Comparison of ENCODE assay signal across 8 mouse cellular contexts in the genomic region with DNA sequence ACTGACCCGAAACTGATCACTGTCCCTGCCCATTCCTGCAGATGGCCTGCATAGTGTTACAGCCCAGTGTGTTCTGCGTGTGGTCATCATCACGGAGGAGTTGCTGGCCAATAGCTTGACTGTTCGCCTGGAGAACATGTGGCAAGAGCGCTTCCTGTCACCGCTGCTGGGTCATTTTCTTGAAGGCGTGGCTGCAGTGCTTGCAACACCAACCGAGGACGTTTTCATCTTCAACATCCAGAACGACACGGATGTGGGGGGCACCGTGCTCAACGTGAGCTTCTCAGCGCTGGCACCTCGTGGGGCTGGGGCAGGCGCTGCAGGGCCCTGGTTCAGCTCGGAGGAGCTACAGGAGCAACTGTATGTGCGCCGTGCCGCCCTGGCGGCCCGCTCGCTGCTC. TPM values are rescaled to one million over a fixed set of nuclear protein-coding genes. Genes with fewer than 3 reads are reported as not detected.
A peak's percentile ranks its signal among the peaks of the same experiment; 100 is the strongest.
DNase-seq lines count a peak whose midpoint lies in the region; ATAC-seq lines count a peak whose summit lies in the region.

No protein-coding gene starts in this region.

- intact Hi-C loops in left cerebral cortex, postnatal 36 days (cut with DNase I) = no loop called here

- peak overlapping the region; percentile 61 for H3K9ac ChIP-seq in hindbrain, embryonic 13.5 days

- H3K27ac ChIP-seq in hindbrain, embryonic 13.5 days = no peak overlapping the region

- peaks cover 84% of the 10 kb centered on the region for H3K36me3 ChIP-seq in hindbrain, embryonic 13.5 days

- H3K4me2 ChIP-seq in hindbrain, embryonic 13.5 days = peak overlapping the region; percentile 70

- peak; percentile 39 for DNase-seq in adrenal gland, adult 2 months
- no peak for DNase-seq in adrenal gland, postnatal 10 days
- DNase-seq in CD4-positive helper T cell, adult 2 months (ENCODE audit: low read depth, low spot score) = peak; percentile 39
- no peak for DNase-seq in ovary, postnatal 36 days (ENCODE audit: low spot score)
- no peak for DNase-seq in left cerebral cortex, adult 18-20 months (ENCODE audit: low spot score in 2 of 2)
- no peak for DNase-seq in left cerebral cortex, postnatal 36 days (ENCODE audit: low spot score in 2 of 2)

- H3K9me3 ChIP-seq in hindbrain, embryonic 13.5 days = no peaks in the 10 kb centered on the region

- H3K4me1 ChIP-seq in hindbrain, embryonic 13.5 days (replicated peaks) = peaks cover 67% of the 10 kb centered on the region

- WGBS in hindbrain, embryonic 13.5 days = 10% methylated on average over 23 of the region's 23 CpGs

- H3K4me3 ChIP-seq in hindbrain, embryonic 13.5 days = peak overlapping the region; percentile 39

- peaks cover 49% of the 10 kb centered on the region for H3K27me3 ChIP-seq in hindbrain, embryonic 13.5 days

- ATAC-seq in hindbrain, embryonic 13.5 days (ENCODE audit: low FRiP score) = no peak
- peak; percentile 72 for ATAC-seq in megakaryocyte, adult 5-6 weeks (ENCODE audit: poor library complexity, severe bottlenecking)

RNA-seq across cellular contexts. Expression of gene Celsr3, which starts 5.5 kb away (rescaled TPM):
- 1 to 10 TPM; 2.2 to 2.3 TPM for total RNA-seq in adrenal gland, adult 2 months (2021)
- 4.9 and 7.2 TPM in 2 replicates for polyA plus RNA-seq in adrenal gland, adult 2 months (2012; rRNA removed)
- 1 to 10 TPM; 3.3 to 4.9 TPM for total RNA-seq in adrenal gland, postnatal 10 days (2021)
- 13.8 and 14.3 TPM in 2 replicates for polyA plus RNA-seq in hindbrain, embryonic 13.5 days (2015; fragmentation: Nextera tagmentation; extraction: Ambion mirVana)
- total RNA-seq in megakaryocyte, adult 5-6 weeks (2015) = 3.9 and 5.7 TPM in 2 replicates
- total RNA-seq in megakaryocyte, adult 5-6 weeks (2017) = 2.4 and 3.3 TPM in 2 replicates
- total RNA-seq in left cerebral cortex, adult 18-20 months (2021) = 10 to 100 TPM; 51.2 to 56.1 TPM
- total RNA-seq in left cerebral cortex, postnatal 36 days (2021) = 10 to 100 TPM; 43.4 to 74.0 TPM

RNA-seq across cellular contexts. Expression of gene Slc26a6, which starts 21.4 kb away (rescaled TPM):
- 10 to 100 TPM; 10.1 to 11.7 TPM for total RNA-seq in adrenal gland, adult 2 months (2021)
- polyA plus RNA-seq in adrenal gland, adult 2 months (2012; rRNA removed) = 10.1 and 11.2 TPM in 2 replicates
- total RNA-seq in adrenal gland, postnatal 10 days (2021) = 10 to 100 TPM in 1 of 2 experiments, 1 to 10 TPM in 1; 9.8 to 13.8 TPM
- polyA plus RNA-seq in hindbrain, embryonic 13.5 days (2015; fragmentation: Nextera tagmentation; extraction: Ambion mirVana) = 15.1 and 16.1 TPM in 2 replicates
- total RNA-seq in megakaryocyte, adult 5-6 weeks (2015) = 10.0 and 14.2 TPM in 2 replicates
- total RNA-seq in megakaryocyte, adult 5-6 weeks (2017) = 2.7 and 4.5 TPM in 2 replicates
- total RNA-seq in left cerebral cortex, adult 18-20 months (2021) = 10 to 100 TPM; 11.7 to 14.0 TPM
- 10 to 100 TPM; 18.1 to 24.3 TPM for total RNA-seq in left cerebral cortex, postnatal 36 days (2021)

RNA-seq across cellular contexts. Expression of gene Nckipsd, which starts 23.5 kb away (rescaled TPM):
- 10 to 100 TPM; 11.1 to 12.0 TPM for total RNA-seq in adrenal gland, adult 2 months (2021)
- 43.1 and 54.5 TPM in 2 replicates for polyA plus RNA-seq in adrenal gland, adult 2 months (2012; rRNA removed)
- 1 to 10 TPM; 6.9 to 9.5 TPM for total RNA-seq in adrenal gland, postnatal 10 days (2021)
- 25.9 and 30.7 TPM in 2 replicates for polyA plus RNA-seq in hindbrain, embryonic 13.5 days (2015; fragmentation: Nextera tagmentation; extraction: Ambion mirVana)
- total RNA-seq in megakaryocyte, adult 5-6 weeks (2015) = 13.9 and 19.3 TPM in 2 replicates
- total RNA-seq in megakaryocyte, adult 5-6 weeks (2017) = 11.5 and 14.8 TPM in 2 replicates
- 10 to 100 TPM; 65.4 to 68.7 TPM for total RNA-seq in left cerebral cortex, adult 18-20 months (2021)
- total RNA-seq in left cerebral cortex, postnatal 36 days (2021) = 10 to 100 TPM; 56.0 to 60.6 TPM

RNA-seq across cellular contexts. Expression of gene Ip6k2, which starts 48.0 kb away (rescaled TPM):
- 10 to 100 TPM; 82.9 to 85.9 TPM for total RNA-seq in adrenal gland, adult 2 months (2021)
- 73.4 and 92.1 TPM in 2 replicates for polyA plus RNA-seq in adrenal gland, adult 2 months (2012; rRNA removed)
- total RNA-seq in adrenal gland, postnatal 10 days (2021) = 10 to 100 TPM; 74.2 to 82.0 TPM
- 222 and 228 TPM in 2 replicates for polyA plus RNA-seq in hindbrain, embryonic 13.5 days (2015; fragmentation: Nextera tagmentation; extraction: Ambion mirVana)
- total RNA-seq in megakaryocyte, adult 5-6 weeks (2015) = 10.6 and 15.8 TPM in 2 replicates
- 30.6 and 35.4 TPM in 2 replicates for total RNA-seq in megakaryocyte, adult 5-6 weeks (2017)
- 100 to 1,000 TPM; 140 to 154 TPM for total RNA-seq in left cerebral cortex, adult 18-20 months (2021)
- 100 to 1,000 TPM; 155 to 158 TPM for total RNA-seq in left cerebral cortex, postnatal 36 days (2021)

Comparison
In these comparisons a context has a peak if more than half of its experiments do, and no peak if none do; other contexts are left out.
1. DNase-seq: peak in adrenal gland, adult 2 months (single experiment) and CD4-positive helper T cell, adult 2 months (single experiment); none in adrenal gland, postnatal 10 days (single experiment), ovary, postnatal 36 days (single experiment), left cerebral cortex, adult 18-20 months (0 of 2) and left cerebral cortex, postnatal 36 days (0 of 2).
2. RNA of gene Celsr3, which starts 5.5 kb away (total RNA-seq): 43.4 to 74.0 TPM in left cerebral cortex, postnatal 36 days and 51.2 to 56.1 TPM in left cerebral cortex, adult 18-20 months; 3.3 to 4.9 TPM in adrenal gland, postnatal 10 days, 2.4 to 5.7 TPM in megakaryocyte, adult 5-6 weeks and 2.2 to 2.3 TPM in adrenal gland, adult 2 months; every median in the first group is over 4 times any median in the second.